Mouse (Mus musculus): ENCODE data around the gene Ikzf1. TPM values are rescaled to one million over a fixed set of nuclear protein-coding genes. Genes with fewer than 3 reads are reported as not detected.

Gene Ikzf1
- 0.45 TPM for polyA plus RNA-seq (2014; fragmentation: Illumina TruSeq; extraction: RNeasy Lipid Tissue Mini Kit (QIAGEN cat#74804); ENCODE audit: low read depth, low replicate concordance)

DNA sequence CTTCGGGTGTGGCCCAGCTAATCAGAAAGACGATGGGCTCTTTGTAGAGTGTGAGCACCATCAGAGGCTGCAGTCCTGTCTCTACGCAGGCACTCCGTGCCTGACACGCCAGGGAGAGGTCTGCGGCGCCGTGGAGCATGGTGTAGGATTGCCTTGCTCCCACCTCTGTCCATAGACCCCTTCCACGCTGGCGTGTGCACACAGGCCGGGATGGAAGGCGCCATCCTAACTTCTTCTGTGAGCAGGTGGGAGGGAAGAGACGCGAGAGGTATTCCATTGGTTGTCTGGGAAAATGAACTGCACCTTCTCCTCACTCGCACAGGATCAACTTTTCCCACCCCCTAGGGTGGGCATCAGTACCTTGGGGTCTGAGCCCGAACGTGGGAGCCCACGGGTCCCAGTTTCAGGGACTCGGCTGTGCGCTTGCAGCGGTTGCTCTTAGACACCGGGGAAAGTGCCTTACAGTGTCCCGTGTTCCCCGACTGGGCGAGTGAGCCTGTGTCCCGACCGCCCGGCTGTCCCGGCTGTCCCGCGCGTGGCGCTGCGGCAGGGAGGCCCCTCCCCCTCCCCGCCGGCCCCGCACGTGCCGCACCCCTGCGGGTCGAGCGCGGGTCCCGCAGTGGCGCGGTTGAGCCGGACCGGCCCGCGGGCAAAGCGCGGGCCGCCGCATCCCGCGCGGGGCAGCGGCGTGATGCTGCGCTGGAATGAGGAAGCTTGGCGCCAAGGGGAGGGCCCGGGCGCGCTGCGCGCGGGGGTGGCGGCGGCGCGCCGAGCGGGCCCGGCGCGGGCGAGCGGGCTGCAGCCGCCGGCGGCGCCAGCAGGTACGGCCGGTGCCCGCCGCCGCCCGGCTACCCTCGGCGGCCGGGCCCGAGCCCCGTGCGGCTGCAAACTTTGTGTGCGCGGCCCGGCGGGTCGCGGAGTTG, at the start of gene Ikzf1:
Gene Ikzf1, plus strand, starts transcription at position 74 of the 923 bp plus-strand sequence.

DNA sequence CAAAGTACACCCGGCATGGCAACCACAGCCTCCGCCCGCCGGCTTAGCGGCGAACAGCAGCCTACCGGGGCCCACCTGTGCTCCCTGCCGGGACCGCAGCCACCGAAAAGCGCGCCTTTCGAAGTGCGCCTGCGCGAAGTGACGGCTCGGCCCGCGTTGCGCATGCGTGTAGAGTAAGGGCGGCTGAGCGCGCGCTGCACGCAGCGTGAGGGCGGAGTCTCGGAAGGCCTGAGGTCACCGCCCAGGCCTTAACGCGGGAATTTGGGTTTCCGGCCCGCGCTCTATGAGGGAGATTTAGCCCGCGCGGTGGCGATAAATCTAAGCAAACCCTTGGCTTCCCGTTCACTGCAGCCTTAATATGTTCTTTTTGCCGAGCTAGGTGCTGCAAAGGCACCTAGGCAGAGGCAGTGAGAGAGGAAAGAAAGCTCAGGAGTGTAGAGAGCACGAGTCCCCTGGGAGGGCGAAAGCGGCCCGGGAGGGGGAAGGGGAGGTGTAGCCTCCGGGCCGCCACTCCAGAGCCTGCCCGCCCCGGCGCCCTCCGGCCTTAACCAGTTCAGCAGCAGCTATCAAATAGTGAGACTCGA, 124.1 kb downstream of the Ikzf1 start, which contains the start of gene Fignl1:
Gene Fignl1, minus strand, starts transcription at position 143 of the 584 bp plus-strand sequence.

Other genes starting within 250 kb of the Ikzf1 start
- gene Spata48, start 222.9 kb upstream of the Ikzf1 start, polyA plus RNA-seq (2014; fragmentation: Illumina TruSeq; extraction: RNeasy Lipid Tissue Mini Kit (QIAGEN cat#74804); ENCODE audit: low read depth, low replicate concordance), result 181 TPM
- gene Zpbp, start 222.6 kb upstream of the Ikzf1 start, polyA plus RNA-seq (2014; fragmentation: Illumina TruSeq; extraction: RNeasy Lipid Tissue Mini Kit (QIAGEN cat#74804); ENCODE audit: low read depth, low replicate concordance), result 234 TPM
- gene 4930512M02Rik, start 57.2 kb upstream of the Ikzf1 start, polyA plus RNA-seq (2014; fragmentation: Illumina TruSeq; extraction: RNeasy Lipid Tissue Mini Kit (QIAGEN cat#74804); ENCODE audit: low read depth, low replicate concordance), result 7.2 TPM
- gene Fignl1, start 124.0 kb downstream of the Ikzf1 start, polyA plus RNA-seq (2014; fragmentation: Illumina TruSeq; extraction: RNeasy Lipid Tissue Mini Kit (QIAGEN cat#74804); ENCODE audit: low read depth, low replicate concordance), result 94.8 TPM
- gene Ddc, start 213.1 kb downstream of the Ikzf1 start, polyA plus RNA-seq (2014; fragmentation: Illumina TruSeq; extraction: RNeasy Lipid Tissue Mini Kit (QIAGEN cat#74804); ENCODE audit: low read depth, low replicate concordance), result 1.5 TPM

Measured in testis, adult 10 weeks (tissue).